Mouse (Mus musculus): ENCODE results near the gene Dram1.

The Dram1 gene

GRCm38 (mm10) chr10:88346454-88347245 is 32.2 kb downstream of the Dram1 start:
- DNase-seq = no peak

DNA sequence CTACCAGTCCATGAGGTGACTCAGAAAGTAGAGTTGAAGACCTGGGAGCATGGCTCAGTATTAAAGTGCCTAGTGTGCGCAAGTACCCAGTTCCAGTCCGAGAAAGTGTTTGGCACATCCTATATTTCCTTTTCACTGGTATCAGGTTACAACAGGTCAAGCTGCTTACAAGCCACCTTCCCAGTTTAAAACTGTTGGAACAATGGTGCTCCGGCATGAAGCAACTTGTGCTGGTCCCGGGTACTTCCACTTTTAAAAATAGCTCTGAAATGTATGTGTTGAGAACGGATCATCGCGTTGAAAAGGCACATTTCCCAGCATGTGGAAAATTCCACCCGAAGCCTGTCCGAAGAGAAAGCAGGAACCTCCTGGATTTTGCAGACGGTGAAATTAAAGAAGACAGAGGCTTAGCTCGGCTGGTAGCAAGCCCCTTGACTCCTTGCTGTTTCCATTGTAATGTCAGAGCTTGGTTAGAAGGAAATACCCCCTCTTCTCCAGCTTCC is 32.9 kb downstream of the Dram1 start:
- DNase-seq = no peak

DNA sequence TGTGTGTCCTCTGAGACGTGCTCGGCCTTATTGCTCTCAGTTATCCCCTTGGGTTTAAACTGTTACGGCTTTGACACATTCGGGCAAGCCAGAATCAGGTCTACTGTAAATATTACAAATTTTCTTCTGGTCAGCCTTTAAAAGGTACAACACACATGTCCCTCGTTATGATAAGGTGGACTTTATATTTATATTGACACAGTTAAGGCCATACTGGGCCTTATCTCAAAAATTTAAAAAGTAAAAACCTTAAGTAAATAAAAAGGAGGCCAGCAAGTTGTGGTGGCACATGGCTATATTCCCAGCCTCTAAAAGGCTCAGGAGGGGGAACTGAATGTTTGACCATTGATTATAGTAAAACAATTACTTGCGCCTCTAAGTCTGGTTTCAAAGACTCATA is 37.5 kb downstream of the Dram1 start:
- DNase-seq = no peak

GRCm38 (mm10) chr10:88340660-88341059 is 38.2 kb downstream of the Dram1 start:
- DNase-seq = no peak

GRCm38 (mm10) chr10:88330695-88331094 is 48.2 kb downstream of the Dram1 start:
- peak; percentile 43 for DNase-seq

- no peak for DNase-seq
These were observed 50.8 kb downstream of the Dram1 start for GRCm38 (mm10) chr10:88328056-88328450.

DNA sequence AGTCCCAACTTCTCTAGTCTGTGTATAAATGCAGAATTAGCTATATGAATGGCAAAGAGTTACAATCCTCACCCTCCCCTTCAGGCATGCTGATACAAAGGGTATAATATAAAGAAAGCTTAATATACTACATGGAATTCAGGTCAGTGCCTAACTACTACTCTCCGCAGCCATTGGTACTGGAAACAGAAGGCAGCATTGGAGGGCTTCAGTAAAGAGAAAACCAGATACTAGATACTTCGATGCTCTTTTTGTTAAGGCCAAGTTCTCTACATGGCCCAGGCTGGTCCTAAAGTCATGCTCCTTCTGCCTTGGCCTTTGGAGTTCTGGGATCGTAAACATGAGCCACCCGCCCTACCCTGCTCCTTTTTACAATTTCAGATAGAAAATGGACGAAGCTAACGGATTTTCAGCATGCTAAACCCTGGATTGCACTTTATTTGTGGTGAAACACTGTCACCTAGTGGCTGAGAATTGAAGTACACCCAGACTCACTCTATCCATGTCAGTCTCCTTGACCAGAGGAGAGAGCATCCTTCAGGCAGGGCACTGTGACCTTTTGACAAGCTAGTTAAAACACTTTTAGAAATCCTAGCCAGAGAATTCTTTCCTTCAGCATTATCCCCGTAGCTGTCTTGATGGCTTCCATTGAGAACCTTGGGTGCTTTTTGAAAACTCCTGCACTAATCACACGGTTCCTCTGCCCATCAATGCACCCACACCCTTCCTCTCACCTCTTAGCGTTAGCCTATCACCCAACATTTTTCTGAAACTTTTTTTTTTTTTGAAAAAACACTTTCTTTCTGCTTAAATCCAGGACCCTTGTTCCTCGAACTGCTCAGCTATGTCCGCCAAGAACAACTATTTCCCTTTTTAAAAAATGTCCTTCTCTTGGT is 51.5 kb downstream of the Dram1 start:
- DNase-seq = peak; percentile 81

DNA sequence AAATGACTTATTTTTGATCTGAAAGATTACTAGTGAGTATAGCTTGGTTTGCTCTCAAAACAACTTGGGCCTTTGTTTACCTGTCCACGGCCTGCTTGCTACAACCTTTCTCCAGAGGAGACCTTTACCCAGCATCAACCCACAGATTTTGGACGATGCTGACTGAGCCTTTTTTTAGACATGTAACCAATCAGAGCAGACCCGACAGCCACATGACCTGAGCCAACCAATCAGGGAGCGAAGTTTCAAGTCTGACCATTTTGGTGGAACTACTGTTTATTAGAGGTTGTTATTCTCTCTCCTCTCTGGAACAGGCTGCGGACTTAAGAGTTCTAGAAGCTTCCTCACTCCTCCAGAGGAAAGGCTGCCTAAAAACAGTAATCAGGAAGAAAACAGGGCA is 57.1 kb downstream of the Dram1 start:
- DNase-seq = no peak

GRCm38 (mm10) chr10:88320714-88321416 is 58.0 kb downstream of the Dram1 start:
- no peak for DNase-seq

DNA sequence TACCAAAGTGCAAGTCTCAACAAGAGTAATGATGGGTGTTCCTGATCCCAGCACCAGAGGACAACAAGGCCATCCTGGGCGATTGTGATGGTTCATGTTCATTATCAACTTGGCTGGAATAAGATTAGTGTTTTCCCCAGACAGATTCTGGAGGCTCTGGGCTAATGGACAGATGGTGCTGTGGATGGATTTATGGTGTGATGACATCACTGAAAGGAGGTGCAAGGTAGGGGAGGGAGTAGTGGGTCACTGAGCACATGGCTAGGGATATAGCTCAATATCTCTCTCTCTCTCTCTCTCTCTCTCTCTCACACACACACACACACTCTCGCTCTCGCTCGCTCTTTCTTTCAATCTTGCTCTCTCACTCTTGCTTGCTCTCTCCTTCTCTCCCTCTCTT is 60.7 kb downstream of the Dram1 start:
- no peak for DNase-seq

GRCm38 (mm10) chr10:88317151-88317550 is 61.7 kb downstream of the Dram1 start:
- no peak for DNase-seq

- DNase-seq = peak; percentile 56
These were observed 64.0 kb downstream of the Dram1 start for GRCm38 (mm10) chr10:88314841-88315240.

DNA sequence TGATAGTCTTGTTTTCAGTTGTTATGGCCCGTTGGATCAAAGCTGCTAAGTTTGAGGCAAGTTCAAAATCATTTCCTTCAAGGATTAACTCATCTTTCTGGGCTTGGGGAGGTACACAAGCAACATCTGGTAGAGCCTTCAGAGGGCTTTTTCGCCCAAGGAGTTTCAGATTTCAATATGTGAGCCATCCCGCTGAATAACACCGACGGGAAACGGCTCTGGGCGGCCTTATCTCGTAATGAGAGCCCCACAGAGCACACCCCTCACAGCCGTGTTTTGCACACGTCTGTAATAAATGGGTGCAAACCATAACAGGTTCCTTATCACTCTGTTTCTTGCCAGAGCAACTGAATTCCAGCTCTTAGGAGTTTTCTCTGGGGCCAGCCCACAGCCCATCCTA is 69.0 kb downstream of the Dram1 start:
- DNase-seq = no peak

DNA sequence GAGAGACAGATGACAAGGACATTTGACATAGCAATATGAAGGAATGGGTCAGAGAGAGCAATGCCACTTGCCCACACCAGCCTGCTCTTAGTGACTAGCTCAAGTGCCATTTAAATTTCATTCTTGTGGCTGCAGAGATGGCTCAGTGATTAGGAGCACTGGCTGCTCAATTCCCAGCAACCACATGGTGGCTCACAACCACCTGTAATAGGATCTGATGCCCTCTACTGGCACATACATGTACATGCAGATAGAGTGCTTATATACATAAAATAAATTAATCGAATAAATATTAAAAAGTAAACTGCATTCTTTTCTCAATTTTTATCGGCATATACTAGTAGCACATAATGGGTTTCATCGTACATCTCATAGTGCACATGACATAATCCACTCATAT is 72.6 kb downstream of the Dram1 start:
- DNase-seq = no peak

GRCm38 (mm10) chr10:88304302-88304701 is 74.6 kb downstream of the Dram1 start:
- DNase-seq = peak; percentile 78

- no peak for DNase-seq
These were observed 75.8 kb downstream of the Dram1 start for GRCm38 (mm10) chr10:88303079-88303478.

DNA sequence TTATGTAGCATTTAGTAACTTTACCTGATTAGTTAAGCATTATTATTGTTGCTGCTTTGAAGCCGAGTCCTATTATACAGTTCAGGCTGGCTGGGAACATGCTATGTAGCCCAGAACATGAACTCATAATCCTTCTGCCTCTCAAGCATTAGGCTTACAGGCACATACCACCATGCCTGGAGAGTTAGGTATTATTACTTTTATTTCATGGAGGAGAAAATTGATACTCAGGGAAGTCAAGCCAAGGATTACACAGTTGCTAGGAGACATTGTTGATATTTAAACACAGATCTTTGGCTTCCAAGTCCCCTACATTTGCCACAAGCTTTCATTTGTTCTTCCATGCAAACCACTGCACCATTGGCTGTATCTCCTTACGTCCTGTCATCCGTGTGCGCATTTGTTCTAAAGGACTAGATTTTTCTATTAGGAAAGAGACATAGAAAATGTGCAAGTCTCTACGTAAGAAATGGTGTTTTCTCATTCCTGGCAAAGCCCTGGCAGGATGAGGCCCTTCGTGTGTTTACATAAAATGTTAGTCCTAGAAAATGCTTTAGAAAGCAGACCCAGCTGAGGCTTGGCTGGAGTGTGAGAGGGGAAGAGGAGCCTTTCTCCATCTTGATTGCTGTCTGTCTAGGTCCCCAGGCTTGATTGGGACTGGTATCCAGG is 76.9 kb downstream of the Dram1 start:
- no peak for DNase-seq

DNA sequence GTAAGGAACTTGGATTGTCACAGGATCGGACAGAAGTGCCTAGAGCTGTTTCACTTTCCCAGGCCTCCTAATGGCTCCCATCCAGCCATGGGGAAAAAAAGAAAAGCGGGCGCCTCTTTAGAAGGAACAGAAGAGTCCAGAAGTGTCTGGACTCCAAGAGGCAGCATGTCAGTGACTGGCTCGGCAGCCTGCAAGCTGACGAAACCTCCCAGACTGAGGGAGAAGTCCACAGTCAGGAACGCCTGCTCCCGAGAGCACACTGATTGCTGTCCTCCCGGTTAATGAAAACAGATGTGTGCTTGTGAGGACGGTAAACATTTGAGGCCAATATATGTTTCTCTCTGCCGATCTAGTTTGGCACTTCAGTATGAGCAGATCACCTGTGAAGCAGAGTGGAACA is 81.9 kb downstream of the Dram1 start:
- no peak for DNase-seq

DNA sequence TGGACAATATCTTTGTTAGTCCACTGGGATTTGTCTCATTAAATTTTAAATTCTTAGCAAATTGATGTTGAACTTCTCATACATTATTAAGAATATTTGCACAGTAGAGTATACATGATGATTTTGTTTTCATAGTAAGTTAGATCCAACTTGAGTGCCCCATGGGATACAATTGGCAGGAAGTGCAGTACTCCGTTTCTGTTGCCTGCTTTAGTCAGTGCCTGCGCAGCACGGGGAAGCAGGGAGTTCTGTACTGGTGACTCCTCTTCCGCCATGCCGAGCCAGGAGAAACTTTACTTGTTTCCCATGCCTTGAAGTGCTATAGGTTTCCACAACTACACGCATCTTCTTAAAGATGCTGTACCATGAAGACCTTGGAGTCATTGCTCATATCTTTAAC is 83.8 kb downstream of the Dram1 start:
- DNase-seq = no peak

DNA sequence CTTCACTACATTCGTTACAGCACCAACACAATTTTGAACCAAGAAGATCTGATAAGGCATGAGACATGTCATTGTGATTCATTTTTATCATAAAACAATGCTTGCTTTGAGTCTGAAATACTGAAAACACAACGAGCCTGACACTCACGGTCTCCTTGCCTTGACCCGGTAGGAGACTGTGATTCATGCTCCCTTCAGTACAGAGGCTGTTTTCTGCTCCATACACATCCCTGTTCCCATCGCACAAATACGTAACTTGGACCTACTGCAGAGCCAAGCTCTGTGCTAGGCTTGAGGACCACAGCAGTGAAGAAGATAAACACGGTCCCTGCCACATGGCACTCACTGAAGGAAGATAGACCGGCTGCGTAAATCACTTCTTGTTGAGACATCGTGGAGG is 90.8 kb downstream of the Dram1 start:
- DNase-seq = no peak

DNA sequence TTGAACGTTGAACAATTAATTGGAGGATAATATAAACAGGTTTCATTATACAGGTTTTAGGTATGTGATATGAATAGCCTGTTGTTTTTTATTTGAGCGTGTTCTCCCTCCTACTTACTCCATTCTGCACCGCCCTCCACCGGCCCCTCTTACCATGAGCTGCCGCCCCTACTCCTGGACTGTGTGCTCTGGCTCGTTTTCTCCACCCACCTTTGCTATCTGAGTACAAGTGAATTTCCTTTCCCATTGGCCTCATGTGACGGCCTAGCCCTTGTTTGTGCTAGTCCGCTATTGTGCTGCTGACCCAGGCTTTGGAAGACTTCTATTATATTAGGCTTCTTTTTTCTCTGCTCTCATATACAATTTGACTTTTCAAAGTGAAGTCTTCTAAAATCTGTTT is 91.6 kb downstream of the Dram1 start:
- no peak for DNase-seq

- DNase-seq = no peak
These were observed 94.4 kb downstream of the Dram1 start for GRCm38 (mm10) chr10:88284343-88284990.
